Mouse (Mus musculus): ENCODE measurements around the gene Cd24a. TPM values are rescaled to one million over a fixed set of nuclear protein-coding genes. Genes with fewer than 3 reads are reported as not detected.

Gene Cd24a
- polyA plus RNA-seq, 2 experiments from 2014 or later = 6.1 TPM; not detected in 1

GRCm38 (mm10) chr10:43629857-43630256, 51.8 kb downstream of the Cd24a start:
- no peak for ATAC-seq

GRCm38 (mm10) chr10:43630634-43631033, 52.5 kb downstream of the Cd24a start:
- ATAC-seq = no peak

- no peak for ATAC-seq
Measured at GRCm38 (mm10) chr10:43631049-43631448, 53.0 kb downstream of the Cd24a start.

DNA sequence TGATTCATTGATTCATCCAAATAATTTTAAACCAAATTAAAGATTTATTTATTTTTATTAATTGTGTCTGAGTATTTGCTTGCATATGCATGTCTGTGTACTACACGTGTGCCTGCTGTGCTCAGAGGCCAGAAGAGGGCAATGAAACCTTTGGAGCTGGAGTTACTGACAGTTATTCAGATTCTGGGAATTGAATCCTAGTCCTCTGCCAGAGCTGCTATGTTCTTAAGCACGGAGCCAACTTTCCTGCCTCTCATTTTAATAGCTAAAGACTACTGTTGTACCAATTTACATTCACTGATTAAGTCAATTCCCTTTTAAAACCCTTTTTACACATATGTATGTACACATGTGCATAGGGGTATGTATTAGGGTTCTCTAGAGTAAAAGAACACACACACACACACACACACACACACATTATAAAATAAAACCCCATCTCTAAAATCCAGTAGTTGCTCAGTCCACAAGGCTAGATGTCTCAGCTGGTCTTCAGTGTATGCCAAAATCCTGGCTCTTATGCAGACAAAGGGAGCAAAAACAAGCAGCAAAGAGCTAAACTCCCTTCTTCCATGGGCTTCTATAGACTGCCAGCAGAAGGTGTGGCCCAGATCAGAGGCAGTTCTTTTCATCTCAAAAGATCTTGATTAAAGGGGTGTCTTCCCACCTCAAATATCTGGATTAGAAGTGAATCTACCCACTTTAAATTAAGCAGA, 53.7 kb downstream of the Cd24a start:
- no peak for ATAC-seq

GRCm38 (mm10) chr10:43633117-43633516, 55.0 kb downstream of the Cd24a start:
- ATAC-seq = no peak

Other genes starting within 250 kb of the Cd24a start
- 1 to 10 TPM; 1.0 to 1.5 TPM for gene Bend3, start 99.5 kb upstream of the Cd24a start, polyA plus RNA-seq (2017; shearing (Covaris generic))
- 10 to 100 TPM; 33.4 to 45.0 TPM for gene Gm9803, start 54.2 kb upstream of the Cd24a start, polyA plus RNA-seq (2017; shearing (Covaris generic))
- gene 1700021F05Rik, start 37.3 kb upstream of the Cd24a start, polyA plus RNA-seq (2017; shearing (Covaris generic)) = 10 to 100 TPM; 27.3 to 34.2 TPM